11 mouse cellular contexts compared by ENCODE assay signal in genomic region chr11:21428749-21429148, GRCm38 (mm10). TPM values are rescaled to one million over a fixed set of nuclear protein-coding genes. Genes with fewer than 3 reads are reported as not detected.
DNase-seq lines count a peak whose midpoint lies in the region; ATAC-seq and TF ChIP-seq lines count a peak whose summit lies in the region.
"Had no signal": no experiment of that assay in that cellular context is flagged by ENCODE, and none has a peak within 500 bp of the region (broad histone marks: within the 10 kb centered on the region; RNA-seq: fewer than 3 reads in every experiment).

No protein-coding gene starts in this region.

- H3K36me3 ChIP-seq in liver, postnatal 0 days (replicated peaks; ENCODE audit: insufficient read depth, low read length) = no peaks in the 10 kb centered on the region
- no peaks in the 10 kb centered on the region for H3K36me3 ChIP-seq in liver, embryonic 11.5 days (ENCODE audit: control insufficient read depth, insufficient read depth, low read length)
- H3K36me3 ChIP-seq: limb, embryonic 12.5 days; neural tube, embryonic 12.5 days had no signal

- no peaks in the 10 kb centered on the region for H3K9me3 ChIP-seq in liver, postnatal 0 days (ENCODE audit: low read length)
- no peaks in the 10 kb centered on the region for H3K9me3 ChIP-seq in liver, embryonic 11.5 days (ENCODE audit: control insufficient read depth, low read length)
- H3K9me3 ChIP-seq: limb, embryonic 12.5 days; megakaryocyte, embryonic 14.5 days; neural tube, embryonic 12.5 days had no signal

- no peak for TF ChIP-seq CTCF in liver, postnatal 0 days (IDR thresholded peaks at IDR 0.05; ENCODE audit: low read depth)

- H3K27me3 ChIP-seq in liver, postnatal 0 days (ENCODE audit: insufficient read depth, low read length) = no peaks in the 10 kb centered on the region
- no peaks in the 10 kb centered on the region for H3K27me3 ChIP-seq in liver, embryonic 11.5 days (replicated peaks; ENCODE audit: control insufficient read depth, insufficient read depth, low read length)
- H3K27me3 ChIP-seq: limb, embryonic 12.5 days; neural tube, embryonic 12.5 days had no signal

- H3K9ac ChIP-seq in liver, postnatal 0 days (replicated peaks) = no peak overlapping the region
- H3K9ac ChIP-seq in liver, embryonic 11.5 days (ENCODE audit: low read depth, low read length) = no peak overlapping the region
- H3K9ac ChIP-seq: limb, embryonic 12.5 days; neural tube, embryonic 12.5 days had no signal

- peaks cover 15% of the 10 kb centered on the region for H3K4me1 ChIP-seq in liver, postnatal 0 days (ENCODE audit: insufficient read depth)
- no peaks in the 10 kb centered on the region for H3K4me1 ChIP-seq in liver, embryonic 11.5 days (replicated peaks; ENCODE audit: control insufficient read depth, insufficient read depth, low read length)
- H3K4me1 ChIP-seq: neural tube, embryonic 12.5 days had no signal

- no peak for DNase-seq in liver, postnatal 0 days
- DNase-seq in liver, embryonic 11.5 days (ENCODE audit: low spot score) = no peak
- DNase-seq in adrenal gland, adult 8-10 months = peak; percentile 42
- peak; percentile 45 for DNase-seq in gastrocnemius, postnatal 10 days
- peak; percentile 27 for DNase-seq in kidney, postnatal 10 days
- no peak for DNase-seq in layer of hippocampus, adult 8-10 months (ENCODE audit: low spot score in 2 of 2)
- no peak for DNase-seq in testis, postnatal 10 days (ENCODE audit: low spot score)
- DNase-seq: thymus, postnatal 25 days had no signal

- no peak for TF ChIP-seq EP300 in liver, postnatal 0 days (IDR thresholded peaks at IDR 0.05; ENCODE audit: low read depth)

- WGBS in liver, postnatal 0 days (ENCODE audit: insufficient replicate concordance) = 82% methylated on average over 6 of the region's 6 CpGs
- 80% methylated on average over 6 of the region's 6 CpGs for WGBS in liver, embryonic 11.5 days

- H3K4me3 ChIP-seq in liver, postnatal 0 days (ENCODE audit: low read depth, low read length) = no peak overlapping the region
- H3K4me3 ChIP-seq in liver, embryonic 11.5 days (ENCODE audit: low read depth, low read length) = no peak overlapping the region
- H3K4me3 ChIP-seq: limb, embryonic 12.5 days; megakaryocyte, embryonic 14.5 days; neural tube, embryonic 12.5 days had no signal

- no peak overlapping the region for H3K4me2 ChIP-seq in liver, postnatal 0 days (ENCODE audit: low read depth, low read length)
- no peak overlapping the region for H3K4me2 ChIP-seq in liver, embryonic 11.5 days
- H3K4me2 ChIP-seq: limb, embryonic 12.5 days; neural tube, embryonic 12.5 days had no signal

- ATAC-seq in liver, postnatal 0 days = no peak
- ATAC-seq in liver, embryonic 11.5 days (replicated peaks; ENCODE audit: low FRiP score) = no peak

- 0 out of 2 replicates have a peak overlapping the region, but pooled peaks have one; percentile 82 for H3K27ac ChIP-seq in liver, postnatal 0 days (ENCODE audit: low read depth)
- H3K27ac ChIP-seq in liver, embryonic 11.5 days (ENCODE audit: low read depth, low read length) = no peak overlapping the region
- H3K27ac ChIP-seq: limb, embryonic 12.5 days; neural tube, embryonic 12.5 days had no signal

RNA-seq across cellular contexts. Expression of gene Ugp2, which starts 57.7 kb away (rescaled TPM):
- polyA plus RNA-seq in liver, postnatal 0 days (2015; fragmentation: Nextera tagmentation; extraction: Ambion mirVana) = 88.1 and 92.9 TPM in 2 replicates
- 41.6 and 42.8 TPM in 2 replicates for polyA plus RNA-seq in liver, embryonic 11.5 days (2014; fragmentation: Nextera tagmentation; extraction: Ambion mirVana)
- total RNA-seq in adrenal gland, adult 8-10 months (2022) = 10 to 100 TPM; 48.6 to 87.2 (median 61.2) TPM
- 100 to 1,000 TPM; 290 to 306 TPM for total RNA-seq in gastrocnemius, postnatal 10 days (2021)
- 10 to 100 TPM; 77.2 to 90.9 (median 84.2) TPM for total RNA-seq in layer of hippocampus, adult 8-10 months (2022)

Comparison
In these comparisons a context has a peak if more than half of its experiments do, and no peak if none do; other contexts are left out.
1. DNase-seq: peak in adrenal gland, adult 8-10 months (single experiment), gastrocnemius, postnatal 10 days (single experiment) and kidney, postnatal 10 days (single experiment); none in liver, postnatal 0 days (single experiment), liver, embryonic 11.5 days (single experiment), layer of hippocampus, adult 8-10 months (0 of 2) and testis, postnatal 10 days (single experiment).